Mouse (Mus musculus) limb, embryonic 11.5 days (tissue): ENCODE results near the gene Snx1. TPM values are rescaled to one million over a fixed set of nuclear protein-coding genes. Genes with fewer than 3 reads are reported as not detected.

Experiments
- ATAC-seq: fragments of 200-750 bp; cut with Nextera tagmentation; 2 replicates; pipeline ENCODE4 v1.8.0; 2017; ENCODE audit warnings: low read depth; ENCODE audit not compliant: insufficient number of reproducible peaks, low FRiP score, low TSS enrichment
- DNase-seq: peaks from one replicate; pipeline ENCODE4 v3.0.0-alpha.2; 2015; ENCODE audit warnings: low spot score
- H3K27ac ChIP-seq: fragments of 300-500 bp; sonication (generic); replicated peaks from 2 replicates; pipeline ENCODE4 v1.5.1; 2014; ENCODE audit warnings: low read depth, mild to moderate bottlenecking, low read length
- H3K27me3 ChIP-seq: fragments of 300-500 bp; sonication (generic); 2 replicates; pipeline ENCODE4 v1.6.1; 2014; ENCODE audit warnings: mild to moderate bottlenecking, low read length, mixed read lengths; ENCODE audit not compliant: control insufficient read depth, insufficient read depth
- H3K36me3 ChIP-seq: fragments of 300-500 bp; sonication (generic); 2 replicates; pipeline ENCODE4 v1.6.1; 2014; ENCODE audit warnings: mild to moderate bottlenecking, low read length, moderate library complexity, mixed read lengths; ENCODE audit not compliant: control insufficient read depth, insufficient read depth
- H3K4me1 ChIP-seq: fragments of 300-500 bp; sonication (generic); 2 replicates; pipeline ENCODE4 v1.6.1; 2014; ENCODE audit warnings: low read length, mixed read lengths; ENCODE audit not compliant: control insufficient read depth, insufficient read depth
- H3K4me2 ChIP-seq: fragments of 300-500 bp; sonication (generic); 2 replicates; pipeline ENCODE4 v1.6.1; 2014; ENCODE audit warnings: low read depth, mild to moderate bottlenecking, moderate library complexity; ENCODE audit not compliant: severe bottlenecking
- H3K4me3 ChIP-seq: fragments of 300-500 bp; sonication (generic); 2 replicates; pipeline ENCODE4 v1.5.1; 2014; ENCODE audit warnings: low read depth, low read length
- H3K9ac ChIP-seq: fragments of 300-500 bp; sonication (generic); 2 replicates; pipeline ENCODE4 v1.6.1; 2014; ENCODE audit warnings: mild to moderate bottlenecking, low read length
- H3K9me3 ChIP-seq: fragments of 300-500 bp; sonication (generic); 2 replicates; pipeline ENCODE4 v1.6.1; 2016; ENCODE audit warnings: low read length; ENCODE audit not compliant: control insufficient read depth
- WGBS: fragments of 180-500 bp; shearing (Covaris S2); extraction: QIAGEN DNeasy Blood & Tissue Kit; methylation state at CpG from one replicate; pipeline ENCODE4 v1.1.7; 2014; 5-methylcytosine and 5-hydroxymethylcytosine counted together
- polyA plus RNA-seq: library from polyadenylated mRNA; unstranded; fragments of >200 nt; fragmentation: Nextera tagmentation; extraction: Ambion mirVana; gene quantifications from 2 replicates; pipeline ENCODE4 v1.2.1, GENCODE M21; 2014

Gene Snx1
- polyA plus RNA-seq, 1 experiment from 2014 or later: 123 TPM

GRCm38 (mm10) chr9:66124681-66125542 is 1.5 kb downstream of the Snx1 start:
- peak; percentile 95 for ATAC-seq
- no peaks in the 10 kb centered on the region for H3K9me3 ChIP-seq

GRCm38 (mm10) chr9:66124111-66124531 is 2.3 kb downstream of the Snx1 start:
- Histone ChIP-seq H3K27me3 (no peaks in the 10 kb centered on the region), H3K4me3 (peak overlapping the region; percentile 74), H3K4me2 (peak overlapping the region; percentile 44), H3K9ac (peak overlapping the region; percentile 64), H3K27ac (peak overlapping the region; percentile 70), H3K36me3 (no peaks in the 10 kb centered on the region), H3K9me3 (no peaks in the 10 kb centered on the region), H3K4me1 (peaks cover 3% of the 10 kb centered on the region; the same call in 1 of the 2 replicates)
- under 1% methylated on average over 12 of the region's 12 CpGs for WGBS
- DNase-seq: peak; percentile 58
- peak; percentile 11; the same call in 1 of the 2 replicates for ATAC-seq

More at GRCm38 (mm10) chr9:66124681-66125542, 1.5 kb downstream of the Snx1 start:
- Histone ChIP-seq H3K36me3 (no peaks in the 10 kb centered on the region), H3K4me2 (peak overlapping the region; percentile 44; the same call in 1 of the 2 replicates), H3K4me3 (peak overlapping the region; percentile 74), H3K27me3 (no peaks in the 10 kb centered on the region), H3K27ac (peak overlapping the region; percentile 70), H3K4me1 (peaks cover 3% of the 10 kb centered on the region; the same call in 1 of the 2 replicates), H3K9ac (peak overlapping the region; percentile 64)
- peak; percentile 99 for DNase-seq
- 19% methylated on average over 33 of the region's 33 CpGs for WGBS

- H3K36me3 ChIP-seq: no peaks in the 10 kb centered on the region
- 12% methylated on average over 5 of the region's 5 CpGs for WGBS
- ATAC-seq (no peak), DNase-seq (no peak)
- H3K4me3 ChIP-seq: peak overlapping the region; percentile 74
- H3K9me3 ChIP-seq: no peaks in the 10 kb centered on the region
- 0 out of 2 replicates have a peak overlapping the region, but pooled peaks have one; percentile 64 for H3K9ac ChIP-seq
- H3K27ac ChIP-seq: no peak overlapping the region
- no peaks in the 10 kb centered on the region for H3K27me3 ChIP-seq
- peak overlapping the region; percentile 44 for H3K4me2 ChIP-seq
- peaks cover 3% of the 10 kb centered on the region; the same call in 1 of the 2 replicates for H3K4me1 ChIP-seq
Observed at GRCm38 (mm10) chr9:66123648-66124047, 2.7 kb downstream of the Snx1 start.

GRCm38 (mm10) chr9:66121421-66121820 is 5.0 kb downstream of the Snx1 start:
- no peaks in the 10 kb centered on the region for H3K36me3 ChIP-seq
- ATAC-seq (no peak), DNase-seq (no peak)
- no peak overlapping the region for H3K27ac ChIP-seq
- H3K4me2 ChIP-seq: no peak overlapping the region
- H3K9ac ChIP-seq: no peak overlapping the region
- no peaks in the 10 kb centered on the region for H3K27me3 ChIP-seq
- H3K9me3 ChIP-seq: no peaks in the 10 kb centered on the region
- H3K4me3 ChIP-seq: no peak overlapping the region
- no peaks in the 10 kb centered on the region for H3K4me1 ChIP-seq

GRCm38 (mm10) chr9:66120945-66121344 is 5.4 kb downstream of the Snx1 start:
- DNase-seq (no peak), ATAC-seq (no peak)
- Histone ChIP-seq H3K4me2 (no peak overlapping the region), H3K9me3 (no peaks in the 10 kb centered on the region), H3K9ac (no peak overlapping the region), H3K4me3 (no peak overlapping the region), H3K4me1 (no peaks in the 10 kb centered on the region), H3K27me3 (no peaks in the 10 kb centered on the region), H3K36me3 (no peaks in the 10 kb centered on the region), H3K27ac (no peak overlapping the region)
- WGBS: 89% methylated on average over 3 of the region's 3 CpGs

GRCm38 (mm10) chr9:66120106-66120505 is 6.3 kb downstream of the Snx1 start:
- DNase-seq: no peak
- WGBS: 95% methylated on average over 4 of the region's 4 CpGs
- ATAC-seq: no peak
- no peaks in the 10 kb centered on the region; the same call in 1 of the 2 replicates for H3K36me3 ChIP-seq
- no peaks in the 10 kb centered on the region for H3K27me3 ChIP-seq
- H3K4me2 ChIP-seq: no peak overlapping the region
- H3K9ac ChIP-seq: no peak overlapping the region
- no peaks in the 10 kb centered on the region for H3K4me1 ChIP-seq
- H3K9me3 ChIP-seq: no peaks in the 10 kb centered on the region
- no peak overlapping the region for H3K27ac ChIP-seq
- no peak overlapping the region for H3K4me3 ChIP-seq

- WGBS: 95% methylated on average over 2 of the region's 2 CpGs
- no peak for ATAC-seq
- no peak overlapping the region for H3K9ac ChIP-seq
- H3K36me3 ChIP-seq: no peaks in the 10 kb centered on the region; the same call in 1 of the 2 replicates
- H3K27me3 ChIP-seq: no peaks in the 10 kb centered on the region
- no peak overlapping the region for H3K4me3 ChIP-seq
- no peaks in the 10 kb centered on the region for H3K9me3 ChIP-seq
- H3K4me2 ChIP-seq: no peak overlapping the region
- DNase-seq: no peak
- H3K27ac ChIP-seq: no peak overlapping the region
- H3K4me1 ChIP-seq: no peaks in the 10 kb centered on the region
Observed at GRCm38 (mm10) chr9:66119498-66119897, 6.9 kb downstream of the Snx1 start.

- no peak for ATAC-seq
- 67% methylated on average over 8 of the region's 8 CpGs for WGBS
- no peak overlapping the region for H3K9ac ChIP-seq
- H3K27me3 ChIP-seq: no peaks in the 10 kb centered on the region
- DNase-seq: no peak
- no peak overlapping the region for H3K27ac ChIP-seq
- no peaks in the 10 kb centered on the region; the same call in 1 of the 2 replicates for H3K36me3 ChIP-seq
- no peaks in the 10 kb centered on the region for H3K9me3 ChIP-seq
- no peak overlapping the region for H3K4me3 ChIP-seq
- H3K4me1 ChIP-seq: no peaks in the 10 kb centered on the region
- H3K4me2 ChIP-seq: no peak overlapping the region
Observed at GRCm38 (mm10) chr9:66116890-66117289, 9.5 kb downstream of the Snx1 start.
